Mouse (Mus musculus) kidney, embryonic 16.5 days (tissue): ENCODE results near the gene Gna13. TPM values are rescaled to one million over a fixed set of nuclear protein-coding genes. Genes with fewer than 3 reads are reported as not detected.

Source experiments
- ATAC-seq: fragments of 200-750 bp; cut with Nextera tagmentation; 2 replicates; pipeline ENCODE4 v1.8.0; 2017; ENCODE audit warnings: moderate TSS enrichment; ENCODE audit not compliant: low FRiP score, low TSS enrichment
- H3K27ac ChIP-seq: fragments of 300-500 bp; sonication (generic); 2 replicates; pipeline ENCODE4 v1.5.1; 2014; ENCODE audit warnings: low read length
- H3K27me3 ChIP-seq: fragments of 300-500 bp; sonication (generic); 2 replicates; pipeline ENCODE4 v1.6.1; 2014; ENCODE audit warnings: low read length, control low read depth, mixed read lengths; ENCODE audit not compliant: insufficient read depth
- H3K36me3 ChIP-seq: fragments of 300-500 bp; sonication (generic); 2 replicates; pipeline ENCODE4 v1.6.1; 2014; ENCODE audit warnings: low read length, control low read depth, mixed read lengths; ENCODE audit not compliant: insufficient read depth
- H3K4me1 ChIP-seq: fragments of 300-500 bp; sonication (generic); 2 replicates; pipeline ENCODE4 v1.6.1; 2014; ENCODE audit warnings: low read length, control low read depth, mixed read lengths; ENCODE audit not compliant: insufficient read depth
- H3K4me2 ChIP-seq: fragments of 300-500 bp; sonication (generic); replicated peaks from 2 replicates; pipeline ENCODE4 v1.6.1; 2014; ENCODE audit warnings: low read depth, low read length
- H3K4me3 ChIP-seq: fragments of 300-500 bp; sonication (generic); 2 replicates; pipeline ENCODE4 v1.5.1; 2014; ENCODE audit warnings: mild to moderate bottlenecking, low read length
- H3K9ac ChIP-seq: fragments of 300-500 bp; sonication (generic); replicated peaks from 2 replicates; pipeline ENCODE4 v1.6.1; 2014; ENCODE audit warnings: low read length
- H3K9me3 ChIP-seq: fragments of 300-500 bp; sonication (generic); 2 replicates; pipeline ENCODE4 v1.6.1; 2016; ENCODE audit warnings: low read length, control low read depth
- WGBS: fragments of 180-500 bp; shearing (Covaris S2); extraction: QIAGEN DNeasy Blood & Tissue Kit; methylation state at CpG from one replicate; pipeline ENCODE4 v1.1.7; 2014; 5-methylcytosine and 5-hydroxymethylcytosine counted together
- polyA plus RNA-seq: library from polyadenylated mRNA; unstranded; fragments of >200 nt; fragmentation: Nextera tagmentation; extraction: Ambion mirVana; gene quantifications from 2 replicates; pipeline ENCODE4 v1.2.1, GENCODE M21; 2015

Gene Gna13
- polyA plus RNA-seq, 1 experiment from 2014 or later: 22.0 TPM

GRCm38 (mm10) chr11:109389046-109389445 lies 26.4 kb downstream of the Gna13 start:
- peaks cover 13% of the 10 kb centered on the region; the same call in 1 of the 2 replicates for H3K4me1 ChIP-seq
- no peak overlapping the region for H3K4me2 ChIP-seq
- H3K36me3 ChIP-seq: no peaks in the 10 kb centered on the region
- no peak for ATAC-seq
- no peak overlapping the region for H3K4me3 ChIP-seq
- no peaks in the 10 kb centered on the region for H3K27me3 ChIP-seq
- 77% methylated on average over 5 of the region's 5 CpGs for WGBS
- H3K9me3 ChIP-seq: no peaks in the 10 kb centered on the region
- no peak overlapping the region for H3K9ac ChIP-seq
- no peak overlapping the region for H3K27ac ChIP-seq

GRCm38 (mm10) chr11:109391200-109391599 lies 28.6 kb downstream of the Gna13 start:
- 59% methylated on average over 7 of the region's 7 CpGs for WGBS
- no peak for ATAC-seq

GRCm38 (mm10) chr11:109391760-109392159 lies 29.1 kb downstream of the Gna13 start:
- Histone ChIP-seq H3K4me2 (no peak overlapping the region), H3K4me3 (no peak overlapping the region), H3K9me3 (no peaks in the 10 kb centered on the region), H3K9ac (no peak overlapping the region), H3K27me3 (no peaks in the 10 kb centered on the region), H3K27ac (no peak overlapping the region), H3K4me1 (peaks cover 4% of the 10 kb centered on the region), H3K36me3 (peaks cover 13% of the 10 kb centered on the region)
- ATAC-seq: no peak
- 36% methylated on average over 7 of the region's 7 CpGs for WGBS

More at GRCm38 (mm10) chr11:109391200-109391599, 28.6 kb downstream of the Gna13 start:
- Histone ChIP-seq H3K27ac (no peak overlapping the region), H3K4me1 (peaks cover 4% of the 10 kb centered on the region), H3K4me2 (no peak overlapping the region), H3K9me3 (no peaks in the 10 kb centered on the region), H3K36me3 (peaks cover 7% of the 10 kb centered on the region; the same call in 1 of the 2 replicates), H3K27me3 (no peaks in the 10 kb centered on the region), H3K4me3 (no peak overlapping the region), H3K9ac (no peak overlapping the region)

- peaks cover 20% of the 10 kb centered on the region for H3K36me3 ChIP-seq
- H3K4me1 ChIP-seq: peaks cover 4% of the 10 kb centered on the region
- ATAC-seq: no peak
- H3K27ac ChIP-seq: no peak overlapping the region
- no peaks in the 10 kb centered on the region for H3K27me3 ChIP-seq
- H3K9ac ChIP-seq: no peak overlapping the region
- no peaks in the 10 kb centered on the region for H3K9me3 ChIP-seq
- no peak overlapping the region for H3K4me3 ChIP-seq
- no peak overlapping the region for H3K4me2 ChIP-seq
- WGBS: 82% methylated on average over 9 of the region's 9 CpGs
Observed at GRCm38 (mm10) chr11:109392601-109393000, 30.0 kb downstream of the Gna13 start.

GRCm38 (mm10) chr11:109394758-109395157 lies 32.1 kb downstream of the Gna13 start:
- Histone ChIP-seq H3K9ac (no peak overlapping the region), H3K27ac (no peak overlapping the region), H3K4me2 (no peak overlapping the region), H3K36me3 (peaks cover 26% of the 10 kb centered on the region), H3K9me3 (no peaks in the 10 kb centered on the region), H3K4me3 (no peak overlapping the region), H3K27me3 (no peaks in the 10 kb centered on the region), H3K4me1 (peaks cover 4% of the 10 kb centered on the region)
- 0 out of 2 replicates have a peak, but pooled peaks have one; percentile 35 for ATAC-seq
- WGBS: 46% methylated on average over 9 of the region's 9 CpGs

GRCm38 (mm10) chr11:109395291-109395690 lies 32.7 kb downstream of the Gna13 start:
- WGBS: 75% methylated on average over 9 of the region's 9 CpGs
- H3K4me1 ChIP-seq: peaks cover 4% of the 10 kb centered on the region
- H3K27me3 ChIP-seq: no peaks in the 10 kb centered on the region
- H3K27ac ChIP-seq: no peak overlapping the region
- ATAC-seq: peak; percentile 46; the same call in 1 of the 2 replicates
- H3K4me2 ChIP-seq: no peak overlapping the region
- H3K9me3 ChIP-seq: no peaks in the 10 kb centered on the region
- peaks cover 26% of the 10 kb centered on the region for H3K36me3 ChIP-seq
- H3K4me3 ChIP-seq: no peak overlapping the region
- no peak overlapping the region for H3K9ac ChIP-seq

GRCm38 (mm10) chr11:109406431-109406830 lies 43.8 kb downstream of the Gna13 start:
- no peak for ATAC-seq
- H3K4me2 ChIP-seq: no peak overlapping the region
- no peak overlapping the region for H3K27ac ChIP-seq
- H3K9me3 ChIP-seq: no peaks in the 10 kb centered on the region
- no peaks in the 10 kb centered on the region for H3K4me1 ChIP-seq
- H3K9ac ChIP-seq: no peak overlapping the region
- no peaks in the 10 kb centered on the region for H3K36me3 ChIP-seq
- no peak overlapping the region for H3K4me3 ChIP-seq
- WGBS: 88% methylated on average over 5 of the region's 5 CpGs
- H3K27me3 ChIP-seq: no peaks in the 10 kb centered on the region

- Histone ChIP-seq H3K27ac (no peak overlapping the region), H3K27me3 (no peaks in the 10 kb centered on the region)
Observed at GRCm38 (mm10) chr11:109410197-109410980, 47.8 kb downstream of the Gna13 start.

GRCm38 (mm10) chr11:109413617-109414016 lies 51.0 kb downstream of the Gna13 start, which contains the start of gene 9930022D16Rik:
TSS of gene 9930022D16Rik (plus strand) at chr11:109413917.
- Histone ChIP-seq H3K27me3 (no peaks in the 10 kb centered on the region), H3K27ac (no peak within 1 kb of the TSS), H3K36me3 (no peaks in the 10 kb centered on the region), H3K9ac (no peak within 1 kb of the TSS), H3K9me3 (no peaks in the 10 kb centered on the region), H3K4me2 (no peak within 1 kb of the TSS), H3K4me3 (no peak within 1 kb of the TSS), H3K4me1 (no peaks in the 10 kb centered on the region)
- ATAC-seq: no peak
- 69% methylated on average over 6 of the region's 6 CpGs for WGBS

More at GRCm38 (mm10) chr11:109410197-109410980, 47.8 kb downstream of the Gna13 start:
- H3K4me2 ChIP-seq: no peak overlapping the region
- H3K4me3 ChIP-seq: no peak overlapping the region
- 83% methylated on average over 15 of the region's 15 CpGs for WGBS
- no peak overlapping the region for H3K9ac ChIP-seq
- no peaks in the 10 kb centered on the region for H3K36me3 ChIP-seq
- no peaks in the 10 kb centered on the region for H3K4me1 ChIP-seq
- ATAC-seq: no peak
- no peaks in the 10 kb centered on the region for H3K9me3 ChIP-seq

- Histone ChIP-seq H3K9me3 (no peaks in the 10 kb centered on the region), H3K27me3 (no peaks in the 10 kb centered on the region), H3K36me3 (no peaks in the 10 kb centered on the region), H3K4me1 (peaks cover 4% of the 10 kb centered on the region; the same call in 1 of the 2 replicates), H3K4me3 (no peak overlapping the region), H3K4me2 (no peak overlapping the region), H3K9ac (no peak overlapping the region), H3K27ac (no peak overlapping the region)
- WGBS: 75% methylated on average over 5 of the region's 5 CpGs
- ATAC-seq: no peak
Observed at GRCm38 (mm10) chr11:109414802-109415201, 52.2 kb downstream of the Gna13 start.
